Mouse (Mus musculus): ENCODE measurements around the gene D5Ertd579e. TPM values are rescaled to one million over a fixed set of nuclear protein-coding genes. Genes with fewer than 3 reads are reported as not detected.

The D5Ertd579e gene
- total RNA-seq (2021) = 100 to 1,000 TPM in 1 of 2 experiments, 10 to 100 TPM in 1; 99.8 to 117 TPM
- long read RNA-seq, full-length matches to known transcripts = 3 of 13 reads
- long read RNA-seq, partial matches to known transcripts = 4 of 13 reads
- long read RNA-seq, other reads (novel, unspliced or antisense) = 6 of 13 reads

DNA sequence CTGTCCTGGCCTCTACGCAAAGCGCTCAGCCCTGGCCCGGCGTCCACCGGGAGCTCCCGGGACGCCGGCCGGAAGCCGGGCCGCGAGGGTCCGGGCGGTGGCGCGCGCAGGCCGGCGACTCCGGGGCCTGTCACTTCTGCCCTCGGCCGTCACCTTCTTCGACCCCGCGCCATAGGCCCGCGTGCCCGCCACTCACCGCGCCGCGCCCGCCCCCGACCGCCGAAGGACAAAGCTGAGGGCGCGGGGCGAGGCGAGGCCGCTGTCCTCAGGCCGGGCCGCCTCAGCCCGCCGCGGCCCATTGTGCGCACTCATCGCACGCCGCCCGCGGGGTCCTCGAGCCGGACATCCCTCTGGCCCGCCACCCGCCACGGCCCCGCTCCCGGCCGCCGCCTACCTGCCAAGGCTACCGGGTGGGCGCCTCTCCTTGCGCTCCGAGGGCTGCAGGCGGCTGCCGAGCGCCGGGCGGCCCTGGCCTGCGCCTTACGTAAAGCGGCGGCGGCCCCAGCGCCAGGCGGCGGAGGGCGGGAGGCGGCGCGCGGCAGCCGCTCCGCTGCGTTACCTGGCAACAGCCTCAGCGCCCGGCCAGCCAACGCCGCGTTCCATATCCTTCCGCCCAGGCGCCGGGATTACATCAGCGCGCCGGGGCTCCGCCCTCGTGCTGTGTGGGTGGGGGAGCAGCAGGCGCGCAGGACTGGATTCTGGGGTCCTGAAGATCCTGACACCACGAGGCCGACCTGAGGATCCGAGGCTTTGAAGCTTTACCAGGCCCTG, at the start of gene D5Ertd579e:
TSS of gene D5Ertd579e (minus strand) at position 564 of the 771 bp plus-strand sequence.
- DNase-seq (ENCODE audit: low spot score in 2 of 2) = peak; percentile 95 to 97

DNA sequence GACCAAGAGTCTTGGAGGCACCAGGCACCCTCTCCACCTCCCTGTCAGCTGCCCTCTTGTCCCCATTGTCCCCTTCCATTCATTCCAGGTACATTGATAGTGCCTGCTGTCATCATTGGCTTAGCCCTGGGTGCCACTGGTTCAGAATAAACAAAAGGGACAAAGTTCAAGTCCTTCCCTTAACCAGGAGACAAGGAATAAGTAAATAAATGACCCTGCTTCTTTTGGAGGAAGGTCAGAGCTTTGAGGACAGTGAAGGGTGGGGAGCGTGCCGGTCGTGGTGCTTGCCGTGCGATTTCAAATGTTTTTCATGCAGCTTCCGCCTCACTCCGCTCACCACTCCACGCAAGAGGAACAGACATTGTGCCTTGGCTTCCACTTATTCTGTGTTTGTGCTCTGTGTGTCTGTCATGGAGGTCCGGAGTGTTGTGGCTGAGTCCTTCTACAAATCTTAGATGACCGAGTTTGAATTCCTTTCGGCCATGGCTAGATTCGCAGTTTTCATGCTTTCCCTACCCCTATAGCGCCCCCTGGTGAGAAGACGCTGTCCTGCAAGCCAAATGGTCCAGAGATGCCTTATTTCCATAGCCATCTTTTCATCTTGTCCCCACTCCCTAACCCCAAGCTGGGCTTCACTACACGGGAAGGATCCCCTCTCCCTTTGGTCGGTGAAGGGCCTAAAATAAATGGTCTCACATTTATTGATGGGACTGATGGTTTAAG, 46.5 kb upstream of the D5Ertd579e start:
- peak; percentile 88 to 91 for DNase-seq (ENCODE audit: low spot score in 2 of 2)

DNA sequence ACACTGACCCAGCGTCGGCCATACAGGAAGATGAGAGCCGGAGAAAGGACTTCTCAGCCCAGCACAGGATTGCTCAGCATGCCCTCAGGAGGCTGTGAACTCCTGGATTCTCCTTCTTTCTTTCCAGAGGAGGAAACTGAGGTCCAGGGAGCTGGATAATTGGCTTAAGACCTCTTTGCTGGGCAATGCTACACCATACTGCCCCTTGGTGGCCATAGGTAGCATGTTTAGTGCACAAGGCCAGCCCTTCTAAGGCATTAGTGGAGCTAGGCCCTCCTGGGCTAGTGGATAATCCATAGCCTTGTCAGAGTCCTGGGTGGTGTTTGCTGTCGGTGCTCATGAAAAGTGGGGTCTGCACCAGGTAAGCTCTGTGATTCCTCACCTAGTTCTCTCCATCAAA, 44.0 kb upstream of the D5Ertd579e start:
- DNase-seq (ENCODE audit: low spot score in 2 of 2) = no peak

DNA sequence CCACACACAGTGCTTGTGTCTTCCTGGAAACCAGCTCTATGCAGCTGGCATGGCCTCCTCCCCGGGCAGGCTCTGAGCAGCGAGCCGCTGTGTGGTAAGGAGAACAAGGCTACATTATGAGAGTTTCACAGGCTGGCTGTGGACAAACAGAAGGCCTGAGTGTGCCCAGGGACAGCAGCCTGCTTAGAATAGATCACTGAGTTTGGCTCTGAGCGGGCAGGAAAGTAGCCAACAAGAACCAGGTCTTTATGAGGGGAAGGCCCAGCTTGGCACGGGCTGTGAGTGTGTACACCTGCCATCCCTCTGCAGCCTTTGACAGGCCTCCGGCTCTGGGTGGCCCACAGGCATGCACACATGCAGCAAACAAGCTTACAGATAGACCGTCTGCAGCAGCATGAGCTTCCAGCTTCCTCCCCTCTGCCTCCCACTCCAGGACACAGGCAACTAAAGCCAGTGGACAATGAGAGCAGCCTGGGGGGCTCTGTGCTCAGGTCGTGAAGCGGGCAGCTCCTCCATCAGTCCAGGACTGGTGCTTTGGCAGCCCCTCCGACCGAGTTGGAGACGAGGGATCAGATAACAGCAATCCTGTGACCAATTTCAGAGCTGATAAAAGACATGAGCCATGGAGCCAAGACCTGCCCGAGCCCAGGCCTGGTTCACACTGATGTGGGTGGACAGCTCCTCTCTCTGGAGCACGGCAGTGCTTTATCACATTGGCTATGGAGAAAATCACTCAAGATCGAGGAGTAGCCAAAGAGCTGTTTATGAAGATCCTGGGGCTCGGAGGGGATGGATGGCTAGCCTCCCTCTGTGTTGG, 43.2 kb upstream of the D5Ertd579e start:
- DNase-seq (ENCODE audit: low spot score in 2 of 2) = peak; percentile 69 to 77

DNA sequence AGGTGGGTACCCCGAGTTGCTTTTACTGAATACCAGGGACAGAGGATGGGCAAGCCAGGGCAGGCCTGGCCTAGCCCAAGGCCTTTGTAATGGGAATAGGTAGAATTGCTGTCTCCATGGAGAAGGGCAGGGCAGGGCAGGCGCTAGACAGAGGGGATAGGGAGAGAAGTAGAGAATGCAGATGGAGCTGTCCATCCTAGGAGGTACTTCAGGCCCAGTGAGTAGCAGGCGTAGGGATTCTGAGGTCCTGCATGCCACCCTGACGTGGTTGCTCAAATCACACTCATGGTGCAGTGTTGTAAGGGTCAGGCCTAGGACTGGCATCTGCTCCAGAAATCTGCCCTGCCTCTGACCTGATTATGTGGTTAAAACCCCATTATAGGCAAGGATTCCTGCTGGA, 41.9 kb upstream of the D5Ertd579e start:
- no peak for DNase-seq (ENCODE audit: low spot score in 2 of 2)

DNA sequence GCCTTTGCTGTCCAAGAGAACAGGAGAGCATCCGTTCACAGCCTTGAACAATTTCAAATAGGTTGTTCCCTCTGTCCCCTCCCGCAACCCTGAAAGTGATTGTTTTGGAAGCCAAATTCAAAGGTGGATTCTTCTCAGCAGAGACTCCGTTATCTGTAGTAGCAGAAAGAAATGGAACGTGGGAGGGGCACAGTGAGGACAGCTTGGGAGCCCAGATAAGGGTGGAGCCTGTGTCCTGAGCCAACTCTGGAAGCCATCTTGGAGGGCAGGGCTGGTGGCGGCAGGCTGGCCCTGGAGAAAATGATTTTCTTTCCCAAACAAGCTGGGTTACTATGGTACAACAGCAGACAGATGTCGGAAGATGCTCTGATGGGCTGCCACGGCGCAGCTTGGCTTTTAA, 40.2 kb upstream of the D5Ertd579e start:
- peak in 1 of 2 experiments; percentile 41 for DNase-seq (ENCODE audit: low spot score in 2 of 2)

DNA sequence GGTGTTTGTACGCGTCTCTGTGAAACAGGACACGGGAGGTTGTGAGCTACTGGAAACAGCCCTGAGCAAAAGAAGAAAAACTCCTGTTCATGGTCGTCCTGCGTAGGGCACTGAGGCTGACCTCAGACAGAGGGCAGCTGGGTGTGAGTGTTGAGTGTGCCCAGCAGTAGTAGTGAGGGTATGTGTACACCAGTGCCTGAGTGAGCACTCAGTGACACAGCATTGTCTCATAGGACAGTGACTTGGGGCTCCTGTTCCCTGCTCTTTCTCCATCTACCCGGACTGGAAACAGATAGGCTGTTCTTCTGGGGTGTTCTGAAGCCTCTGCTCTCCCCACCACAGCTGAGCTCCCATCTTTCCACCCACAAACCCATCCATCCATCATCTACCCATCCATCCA, 39.3 kb upstream of the D5Ertd579e start:
- no peak for DNase-seq (ENCODE audit: low spot score in 2 of 2)

DNA sequence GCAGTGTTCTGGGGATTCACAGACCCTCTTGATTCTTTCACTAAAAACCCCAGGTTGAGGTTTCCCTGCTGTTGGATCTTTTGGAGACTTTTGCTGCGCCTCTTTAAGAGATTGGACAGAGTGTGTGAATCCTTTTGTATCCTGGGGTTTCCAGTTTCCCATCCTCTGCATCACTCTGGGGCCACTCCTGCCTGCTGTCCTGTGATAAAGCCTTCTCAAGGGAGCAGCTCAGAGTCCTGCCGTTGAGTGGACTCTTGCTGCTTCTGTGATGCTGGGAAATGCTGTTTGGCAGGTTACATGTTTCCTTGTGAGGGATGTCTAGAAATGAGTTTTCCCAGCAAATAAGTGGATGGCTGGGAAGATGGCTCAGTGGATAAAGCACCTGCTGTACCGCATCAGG, 37.6 kb upstream of the D5Ertd579e start:
- DNase-seq (ENCODE audit: low spot score in 2 of 2) = no peak

DNA sequence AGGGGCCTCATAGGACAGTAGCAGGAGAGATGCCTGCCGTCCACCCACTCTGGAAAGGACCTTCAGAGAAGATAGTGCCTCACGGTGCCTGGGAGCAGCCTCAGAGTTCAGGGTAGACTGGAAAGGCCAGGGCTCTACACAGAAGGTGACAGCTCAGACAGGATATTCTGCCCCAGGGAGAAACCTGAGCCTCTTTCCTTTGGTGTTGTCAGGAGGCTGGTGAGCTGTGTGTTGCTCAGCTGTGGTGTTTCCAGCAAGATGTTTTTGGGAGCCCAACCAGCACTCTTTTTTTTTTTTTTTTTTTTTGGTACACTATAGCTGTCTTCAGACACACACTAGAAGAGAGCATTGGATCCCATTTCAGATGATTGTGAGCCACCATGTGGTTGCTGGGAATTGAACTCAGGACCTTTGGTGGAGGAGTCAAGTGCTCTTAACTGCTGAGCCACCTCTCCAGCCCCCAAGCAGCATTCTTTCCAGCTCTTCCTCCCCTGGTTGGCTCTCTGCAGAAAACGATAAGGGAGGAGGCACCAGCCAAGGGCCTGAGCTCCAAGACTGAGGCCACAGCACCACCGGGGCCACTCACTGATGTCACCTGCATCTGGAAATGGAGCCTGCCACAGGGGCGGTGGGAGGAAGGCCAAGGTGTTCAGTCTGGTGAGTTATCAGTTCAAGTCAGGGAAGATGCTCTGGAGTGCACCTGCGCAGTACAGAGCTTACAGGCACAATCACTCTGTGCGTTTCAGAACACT, 36.3 kb upstream of the D5Ertd579e start:
- no peak for DNase-seq (ENCODE audit: low spot score in 2 of 2)

DNA sequence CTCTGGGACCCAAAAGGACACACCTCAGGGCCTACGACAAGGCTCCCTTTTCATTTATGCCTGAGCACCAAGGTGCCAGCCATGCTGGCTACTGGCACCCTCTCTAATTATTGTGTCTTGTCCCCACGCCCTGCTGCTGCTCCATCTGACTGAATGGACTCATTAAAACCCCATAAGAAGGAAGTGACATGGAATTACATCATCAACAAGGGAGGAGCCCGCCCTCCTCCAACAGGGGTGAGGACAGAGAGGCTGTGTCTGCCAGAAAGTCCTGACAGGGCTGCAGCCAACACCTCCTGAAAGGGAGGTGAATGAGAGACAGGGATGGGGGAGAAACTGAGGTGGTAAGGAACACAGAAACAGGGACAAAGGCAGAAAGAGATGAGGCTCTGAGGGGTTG, 34.9 kb upstream of the D5Ertd579e start:
- DNase-seq (ENCODE audit: low spot score in 2 of 2) = no peak

DNA sequence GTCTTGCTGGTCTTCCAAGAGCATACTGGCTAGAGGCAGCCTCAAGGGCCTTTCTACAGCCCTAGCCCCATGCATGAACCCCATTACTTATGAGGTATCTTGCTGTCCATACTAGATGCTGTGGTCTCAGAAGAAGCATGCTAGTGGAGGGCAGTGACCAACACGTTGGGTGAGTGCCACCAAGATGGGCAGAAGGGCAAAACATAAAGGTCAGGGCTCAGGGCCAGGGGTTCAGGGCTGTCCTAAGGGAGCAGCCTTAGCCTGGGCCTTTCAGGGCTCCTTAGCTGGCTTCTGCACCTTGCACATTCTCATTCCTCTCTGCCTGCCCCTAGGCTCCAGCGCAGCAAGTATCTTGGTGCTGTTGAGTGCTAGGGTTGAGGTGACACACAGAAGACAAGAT, 34.1 kb upstream of the D5Ertd579e start:
- DNase-seq (ENCODE audit: low spot score in 2 of 2) = no peak

DNA sequence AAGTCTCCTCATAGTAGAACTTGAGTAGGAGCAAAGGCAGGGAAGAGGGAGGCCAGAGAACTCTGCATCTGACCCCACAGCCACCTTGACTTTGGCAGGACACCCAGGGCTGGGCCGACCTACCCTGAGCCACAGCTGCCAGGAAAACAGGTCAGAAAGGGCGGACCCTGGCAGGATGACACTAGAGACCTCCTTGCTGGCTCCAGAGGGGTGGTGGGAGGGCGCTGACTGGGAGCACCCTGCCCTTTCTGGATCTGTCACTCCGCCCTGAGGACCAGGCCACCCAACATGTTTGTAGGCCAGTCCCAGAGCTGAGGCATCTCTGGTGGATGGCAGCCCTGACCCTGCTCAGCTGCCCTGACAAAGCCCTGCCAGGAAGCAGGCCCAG, 33.3 kb upstream of the D5Ertd579e start:
- DNase-seq (ENCODE audit: low spot score in 2 of 2) = no peak

DNA sequence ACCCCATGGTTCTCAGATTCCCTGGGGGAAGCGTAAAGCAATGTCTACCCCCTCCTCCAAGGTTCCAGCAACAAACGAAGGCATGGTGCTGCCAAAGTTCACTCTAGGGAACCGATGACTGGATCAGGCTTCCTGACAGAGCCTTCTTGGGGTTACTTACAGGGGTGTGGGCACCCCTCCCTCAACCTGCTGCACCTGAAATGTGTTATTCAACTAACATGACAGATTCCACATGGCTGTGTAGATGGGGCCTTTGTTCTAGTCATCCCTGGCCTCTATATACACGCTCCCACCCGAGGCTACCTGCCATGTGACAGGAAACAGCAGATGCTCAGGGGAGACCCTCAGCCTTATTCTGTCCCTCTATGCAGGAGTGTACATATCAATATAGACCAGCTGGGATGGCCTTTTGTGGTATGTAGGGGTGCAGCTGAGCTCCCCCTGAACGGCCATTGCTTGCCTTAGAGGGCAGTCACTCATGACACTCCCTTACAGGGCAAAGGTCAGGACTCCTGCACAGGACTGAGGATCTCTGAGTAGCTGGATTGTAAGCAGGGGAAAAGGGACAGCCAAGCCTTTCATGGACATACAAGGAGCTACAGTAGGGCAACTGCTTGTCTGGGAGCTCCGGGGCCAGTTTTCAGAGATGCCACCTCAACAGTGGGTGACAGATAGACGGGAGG, 32.7 kb upstream of the D5Ertd579e start:
- DNase-seq (ENCODE audit: low spot score in 2 of 2) = no peak

DNA sequence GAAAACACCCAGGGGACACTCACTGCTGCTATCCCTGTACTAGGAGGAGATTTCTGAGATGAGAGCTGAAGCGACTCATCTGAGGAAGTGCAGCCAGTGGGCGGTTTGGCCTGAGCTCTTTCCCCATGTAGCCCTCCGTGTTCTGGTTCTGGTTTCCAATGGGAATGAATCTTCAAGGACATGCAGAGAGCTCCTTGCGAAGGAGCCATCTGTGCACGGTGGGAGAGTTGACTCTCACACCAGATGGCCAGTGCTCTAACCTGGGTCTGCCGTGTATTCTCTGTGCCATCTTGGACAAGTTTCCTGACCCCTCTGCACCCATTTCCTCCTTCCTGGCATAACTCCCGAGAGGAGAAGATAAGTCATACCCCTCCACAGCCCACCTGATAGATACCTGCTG, 32.0 kb upstream of the D5Ertd579e start:
- DNase-seq (ENCODE audit: low spot score in 2 of 2) = no peak

DNA sequence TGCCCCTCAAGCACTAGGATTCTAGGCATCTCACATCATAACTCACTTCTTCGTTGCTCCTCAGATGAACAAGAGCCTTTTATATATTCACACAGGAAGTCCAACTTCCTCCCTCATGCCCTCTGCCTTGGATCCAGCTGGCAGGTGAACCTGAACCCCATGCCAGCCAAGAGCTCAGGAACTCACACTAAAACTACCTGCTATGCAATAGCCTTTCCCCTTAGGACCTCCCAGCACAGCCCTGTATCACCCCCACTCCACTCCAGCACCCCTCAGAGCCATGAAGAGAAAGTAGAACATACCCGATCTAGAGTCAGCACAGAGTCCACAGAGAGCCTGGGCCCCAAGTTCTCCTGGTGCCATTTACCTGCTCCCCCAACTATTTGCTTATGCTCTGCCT, 31.3 kb upstream of the D5Ertd579e start:
- DNase-seq (ENCODE audit: low spot score in 2 of 2) = no peak

DNA sequence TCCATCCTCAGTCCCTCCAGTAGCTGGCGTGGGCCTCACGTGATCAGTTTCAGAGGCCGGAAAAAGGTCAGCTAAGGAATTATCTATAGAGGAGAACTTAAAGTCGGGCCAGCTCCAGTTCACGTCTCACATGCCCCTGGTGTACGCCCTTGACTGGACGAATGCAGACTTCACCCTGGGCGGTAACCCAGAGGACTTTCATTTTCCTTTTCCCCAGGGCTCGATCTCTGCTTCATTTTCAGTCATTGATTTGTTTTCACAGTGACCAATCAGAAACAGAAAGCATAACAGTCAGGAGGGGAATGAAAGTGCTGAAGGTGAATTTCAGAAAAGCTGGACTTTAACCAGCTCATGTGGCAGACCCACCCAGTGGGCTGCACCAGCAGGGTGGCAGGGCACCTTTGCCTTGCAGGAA, 30.6 kb upstream of the D5Ertd579e start:
- no peak for DNase-seq (ENCODE audit: low spot score in 2 of 2)

DNA sequence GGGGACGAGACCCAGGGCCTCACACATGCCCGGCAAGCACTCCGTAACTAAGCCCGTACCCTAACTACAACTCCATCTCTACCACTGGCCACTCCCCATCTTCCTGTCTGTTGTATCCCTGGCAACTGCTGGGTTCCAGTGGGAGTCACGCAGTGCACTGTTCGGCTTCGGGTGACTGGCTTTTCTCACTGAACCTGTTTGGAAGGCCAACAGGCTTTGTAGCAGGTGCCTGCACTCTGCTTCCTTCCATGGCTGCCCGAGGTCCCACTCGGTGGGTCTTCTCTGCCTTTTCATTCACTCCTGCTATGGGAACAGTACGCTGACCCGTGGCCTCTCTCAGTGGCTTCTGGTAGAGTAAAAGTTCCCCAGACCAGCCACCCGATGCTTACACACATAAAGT, 30.0 kb upstream of the D5Ertd579e start:
- DNase-seq (ENCODE audit: low spot score in 2 of 2) = no peak

DNA sequence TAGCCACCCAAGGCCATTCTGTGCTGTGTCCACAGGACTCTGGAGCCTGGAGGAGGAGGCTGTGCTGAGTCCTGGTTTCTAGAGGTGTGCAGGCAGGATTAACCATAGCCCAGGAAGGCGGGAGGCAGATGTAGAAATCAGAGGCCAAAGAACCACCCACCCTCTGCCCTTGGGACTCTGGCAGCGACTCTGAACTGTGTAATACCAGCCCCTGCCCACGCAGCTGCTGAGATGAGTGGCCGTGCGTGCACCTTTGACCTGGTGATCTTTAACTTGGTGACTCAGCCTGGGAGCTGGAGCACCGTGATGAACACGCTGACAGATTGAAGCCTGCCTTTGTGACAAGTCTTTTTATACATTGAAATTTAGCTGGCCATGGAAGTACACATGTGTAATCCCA, 28.4 kb upstream of the D5Ertd579e start:
- no peak for DNase-seq (ENCODE audit: low spot score in 2 of 2)

DNA sequence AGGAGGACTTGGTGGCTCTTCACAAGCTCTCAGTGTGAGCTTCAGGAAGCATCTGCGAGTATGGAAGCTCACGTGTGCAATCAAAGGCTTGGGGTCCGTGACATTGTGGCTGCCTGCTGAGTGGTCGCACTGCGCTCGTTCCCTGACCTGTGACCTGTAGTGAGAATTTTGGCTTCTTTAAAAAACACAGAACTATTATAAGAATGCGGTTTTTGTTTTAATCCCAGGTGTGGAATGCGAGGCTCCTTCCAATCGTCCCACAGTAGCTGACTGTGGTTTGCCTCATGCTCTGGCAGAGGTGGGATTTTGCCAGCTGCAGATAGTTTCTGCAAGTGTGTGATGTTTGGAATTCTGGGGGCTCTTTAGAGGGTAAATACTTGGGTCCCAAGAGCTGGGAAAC, 27.5 kb upstream of the D5Ertd579e start:
- no peak for DNase-seq (ENCODE audit: low spot score in 2 of 2)

DNA sequence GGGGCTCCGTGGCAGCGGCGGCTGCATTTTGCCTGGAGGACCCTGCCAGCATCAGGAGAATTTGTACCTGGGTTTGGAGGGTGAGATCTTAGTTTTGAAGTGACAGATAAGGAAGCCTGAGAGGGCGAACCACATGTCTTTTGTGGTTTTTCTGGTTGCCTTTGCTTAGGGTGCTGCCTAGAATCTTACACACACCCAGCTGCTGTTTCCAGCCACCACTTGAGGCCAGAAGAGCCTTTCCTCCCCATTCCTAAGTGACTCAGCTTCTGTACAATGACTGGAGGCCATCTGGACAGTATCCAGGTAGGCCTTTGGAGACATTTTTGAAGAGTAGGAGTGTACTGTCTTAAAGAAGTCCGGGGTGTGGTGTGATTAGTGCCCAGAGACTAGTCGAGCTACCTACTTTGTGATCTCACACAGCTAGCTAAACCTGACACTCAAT, 26.6 kb upstream of the D5Ertd579e start:
- DNase-seq (ENCODE audit: low spot score in 2 of 2) = no peak
